Comparison of ENCODE assay signal across 9 mouse cellular contexts in the genomic region with DNA sequence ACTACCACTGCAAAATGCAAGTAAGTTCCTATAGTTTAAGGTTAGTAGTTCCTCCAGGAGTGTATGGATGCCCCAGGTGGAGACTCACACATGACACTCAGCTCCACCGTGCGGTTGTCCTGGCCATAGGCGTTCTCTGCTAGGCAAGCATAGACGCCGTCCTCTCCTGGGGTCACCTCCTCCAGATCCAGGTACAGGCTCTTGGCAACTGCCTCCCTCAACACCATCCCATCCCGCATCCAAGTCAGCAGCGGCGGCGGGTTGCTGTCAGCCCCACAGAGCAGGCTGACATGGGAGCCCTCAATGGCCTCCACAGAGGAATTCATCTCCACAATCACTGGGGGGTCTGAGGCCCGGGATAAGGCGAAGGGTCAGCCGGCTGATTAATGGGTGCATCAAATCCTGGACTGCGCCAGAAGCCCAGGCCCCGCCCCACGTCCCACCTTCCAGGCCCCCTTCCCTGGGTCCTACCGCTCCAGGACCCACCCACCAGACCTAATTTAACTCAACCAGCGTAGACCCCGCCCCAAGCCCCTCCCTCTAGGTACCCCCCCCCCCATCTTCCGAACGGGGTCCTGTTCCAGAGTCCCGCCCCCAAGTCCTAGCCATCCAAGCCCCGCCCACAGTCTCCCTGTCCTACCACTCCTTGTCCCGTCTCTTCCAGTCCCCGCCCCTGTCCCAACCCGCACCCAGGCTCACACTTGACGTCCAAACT. TPM values are rescaled to one million over a fixed set of nuclear protein-coding genes. Genes with fewer than 3 reads are reported as not detected.
DNase-seq lines count a peak whose midpoint lies in the region; ATAC-seq lines count a peak whose summit lies in the region.
"Had no signal": no experiment of that assay in that cellular context is flagged by ENCODE, and none has a peak within 500 bp of the region (broad histone marks: within the 10 kb centered on the region; RNA-seq: fewer than 3 reads in every experiment).

No protein-coding gene starts in this region.

- H3K27me3 ChIP-seq in heart, embryonic 10.5 days (ENCODE audit: insufficient read depth, poor library complexity, severe bottlenecking), result peaks cover 33% of the 10 kb centered on the region
- peaks cover 18% of the 10 kb centered on the region; the same call in 1 of the 2 replicates for H3K27me3 ChIP-seq in forebrain, embryonic 10.5 days (ENCODE audit: poor library complexity, severe bottlenecking)
- H3K27me3 ChIP-seq in limb, embryonic 11.5 days (ENCODE audit: control insufficient read depth, insufficient read depth, low read length), result no peaks in the 10 kb centered on the region
- no peaks in the 10 kb centered on the region for H3K27me3 ChIP-seq in midbrain, embryonic 11.5 days (ENCODE audit: control insufficient read depth, insufficient read depth, low read length)

- H3K4me3 ChIP-seq in heart, embryonic 10.5 days, result peak overlapping the region; percentile 45
- H3K4me3 ChIP-seq in forebrain, embryonic 10.5 days, result peak overlapping the region; percentile 49
- peak overlapping the region; percentile 23 for H3K4me3 ChIP-seq in limb, embryonic 11.5 days (ENCODE audit: low read depth, low read length)
- peak overlapping the region; percentile 23 for H3K4me3 ChIP-seq in midbrain, embryonic 11.5 days (ENCODE audit: low read depth, low read length)

- peak; percentile 79 for ATAC-seq in limb, embryonic 11.5 days (ENCODE audit: insufficient number of reproducible peaks, low FRiP score, low TSS enrichment, low read depth)
- peak; percentile 77 for ATAC-seq in midbrain, embryonic 11.5 days (ENCODE audit: low FRiP score)

- no peaks in the 10 kb centered on the region for H3K9me3 ChIP-seq in heart, embryonic 10.5 days
- no peaks in the 10 kb centered on the region for H3K9me3 ChIP-seq in forebrain, embryonic 10.5 days
- H3K9me3 ChIP-seq in limb, embryonic 11.5 days (ENCODE audit: control insufficient read depth, low read length), result no peaks in the 10 kb centered on the region
- H3K9me3 ChIP-seq in midbrain, embryonic 11.5 days (ENCODE audit: control insufficient read depth, low read length), result no peaks in the 10 kb centered on the region

- H3K4me1 ChIP-seq in heart, embryonic 10.5 days, result peaks cover 11% of the 10 kb centered on the region
- H3K4me1 ChIP-seq in forebrain, embryonic 10.5 days, result peaks cover 13% of the 10 kb centered on the region
- 0 out of 2 replicates have a peak, but pooled peaks cover 3% of the 10 kb centered on the region for H3K4me1 ChIP-seq in limb, embryonic 11.5 days (ENCODE audit: control insufficient read depth, insufficient read depth, low read length)
- 0 out of 2 replicates have a peak, but pooled peaks cover 5% of the 10 kb centered on the region for H3K4me1 ChIP-seq in midbrain, embryonic 11.5 days (ENCODE audit: control insufficient read depth, insufficient read depth, low read length)

- H3K9ac ChIP-seq in limb, embryonic 11.5 days (ENCODE audit: low read length), result no peak overlapping the region
- H3K9ac ChIP-seq in midbrain, embryonic 11.5 days (ENCODE audit: low read length), result peak overlapping the region; percentile 10; the same call in 1 of the 2 replicates

- intact Hi-C loops in left cerebral cortex, postnatal 25 days (cut with DNase I), result no loop called here

- H3K4me2 ChIP-seq in limb, embryonic 11.5 days (ENCODE audit: low read depth, severe bottlenecking), result peak overlapping the region; percentile 47
- peak overlapping the region; percentile 44 for H3K4me2 ChIP-seq in midbrain, embryonic 11.5 days

- DNase-seq in heart, embryonic 10.5 days (ENCODE audit: low spot score), result no peak
- no peak for DNase-seq in heart, postnatal 4 days
- DNase-seq in forebrain, embryonic 10.5 days (ENCODE audit: extremely low spot score, low spot score), result peak; percentile 60
- DNase-seq in limb, embryonic 11.5 days (ENCODE audit: low spot score), result peak; percentile 76
- DNase-seq in midbrain, embryonic 11.5 days (ENCODE audit: low spot score, missing footprints), result peak; percentile 90
- DNase-seq in urinary bladder, postnatal 25 days (ENCODE audit: low spot score), result no peak
- no peak for DNase-seq in left cerebral cortex, postnatal 25 days (ENCODE audit: low spot score in 2 of 2)
- no peak for DNase-seq in frontal cortex, postnatal 14 days (ENCODE audit: low spot score in 2 of 2)

- H3K27ac ChIP-seq in heart, embryonic 10.5 days, result no peak overlapping the region
- no peak overlapping the region for H3K27ac ChIP-seq in forebrain, embryonic 10.5 days
- H3K27ac ChIP-seq in limb, embryonic 11.5 days (replicated peaks; ENCODE audit: low read depth, low read length), result no peak overlapping the region
- no peak overlapping the region for H3K27ac ChIP-seq in midbrain, embryonic 11.5 days (ENCODE audit: low read depth, low read length)

- no peaks in the 10 kb centered on the region for H3K36me3 ChIP-seq in heart, embryonic 10.5 days
- H3K36me3 ChIP-seq in forebrain, embryonic 10.5 days (replicated peaks), result no peaks in the 10 kb centered on the region
- H3K36me3 ChIP-seq in limb, embryonic 11.5 days (ENCODE audit: control insufficient read depth, insufficient read depth, low read length), result no peaks in the 10 kb centered on the region
- H3K36me3 ChIP-seq in midbrain, embryonic 11.5 days (ENCODE audit: control insufficient read depth, insufficient read depth, low read length), result no peaks in the 10 kb centered on the region

- WGBS in heart, embryonic 10.5 days, result 4% methylated on average over 26 of the region's 26 CpGs
- WGBS in forebrain, embryonic 10.5 days, result under 1% methylated on average over 24 of the region's 26 CpGs
- WGBS in limb, embryonic 11.5 days, result 3% methylated on average over 24 of the region's 26 CpGs
- WGBS in midbrain, embryonic 11.5 days, result 2% methylated on average over 22 of the region's 26 CpGs

RNA-seq across cellular contexts. Expression of gene Mag, which starts 6.2 kb away (rescaled TPM):
- polyA plus RNA-seq in heart, embryonic 10.5 days (2016; fragmentation: Nextera tagmentation; extraction: Ambion mirVana), result 0.30 and 0.38 TPM in 2 replicates
- 1 to 10 TPM in 1 of 2 experiments, under 1 TPM in 1; 0.31 to 1.3 TPM for total RNA-seq in heart, postnatal 4 days (2021)
- 0.35 and 0.38 TPM in 2 replicates for polyA plus RNA-seq in forebrain, embryonic 10.5 days (2016; fragmentation: Nextera tagmentation; extraction: Ambion mirVana)
- 0.21 and 0.27 TPM in 2 replicates for polyA plus RNA-seq in limb, embryonic 11.5 days (2014; fragmentation: Nextera tagmentation; extraction: Ambion mirVana)
- 0.44 and 0.47 TPM in 2 replicates for polyA plus RNA-seq in midbrain, embryonic 11.5 days (2014; fragmentation: Nextera tagmentation; extraction: Ambion mirVana)
- 100 to 1,000 TPM; 152 to 176 TPM for total RNA-seq in left cerebral cortex, postnatal 25 days (2021)

RNA-seq across cellular contexts. Expression of gene Hamp2, which starts 16.0 kb away (rescaled TPM):
- polyA plus RNA-seq in heart, embryonic 10.5 days (2016; fragmentation: Nextera tagmentation; extraction: Ambion mirVana), result not detected in 2 replicates
- 1 to 10 TPM in 1 of 2 experiments, under 1 TPM in 1; 0.76 to 1.2 TPM for total RNA-seq in heart, postnatal 4 days (2021)
- not detected in 2 replicates for polyA plus RNA-seq in forebrain, embryonic 10.5 days (2016; fragmentation: Nextera tagmentation; extraction: Ambion mirVana)
- not detected in 2 replicates for polyA plus RNA-seq in limb, embryonic 11.5 days (2014; fragmentation: Nextera tagmentation; extraction: Ambion mirVana)
- not detected in 2 replicates for polyA plus RNA-seq in midbrain, embryonic 11.5 days (2014; fragmentation: Nextera tagmentation; extraction: Ambion mirVana)
- total RNA-seq in left cerebral cortex, postnatal 25 days (2021), result not detected
- total RNA-seq: left cerebral cortex, postnatal 10 days had no signal

RNA-seq across cellular contexts. Expression of gene Cd22, which starts 28.3 kb away (rescaled TPM):
- not detected in 2 replicates for polyA plus RNA-seq in heart, embryonic 10.5 days (2016; fragmentation: Nextera tagmentation; extraction: Ambion mirVana)
- 1 to 10 TPM in 1 of 2 experiments, under 1 TPM in 1; 0.09 to 1.2 TPM for total RNA-seq in heart, postnatal 4 days (2021)
- not detected in 2 replicates for polyA plus RNA-seq in forebrain, embryonic 10.5 days (2016; fragmentation: Nextera tagmentation; extraction: Ambion mirVana)
- 0.65 TPM in 1 of 2 replicates, not detected in the other for polyA plus RNA-seq in limb, embryonic 11.5 days (2014; fragmentation: Nextera tagmentation; extraction: Ambion mirVana)
- not detected in 2 replicates for polyA plus RNA-seq in midbrain, embryonic 11.5 days (2014; fragmentation: Nextera tagmentation; extraction: Ambion mirVana)
- total RNA-seq in left cerebral cortex, postnatal 25 days (2021), result not detected

RNA-seq across cellular contexts. Expression of gene Hamp, which starts 35.4 kb away (rescaled TPM):
- not detected in 2 replicates for polyA plus RNA-seq in heart, embryonic 10.5 days (2016; fragmentation: Nextera tagmentation; extraction: Ambion mirVana)
- 1 to 10 TPM; 1.6 to 1.9 TPM for total RNA-seq in heart, postnatal 4 days (2021)
- polyA plus RNA-seq in forebrain, embryonic 10.5 days (2016; fragmentation: Nextera tagmentation; extraction: Ambion mirVana), result not detected in 2 replicates
- not detected in 2 replicates for polyA plus RNA-seq in limb, embryonic 11.5 days (2014; fragmentation: Nextera tagmentation; extraction: Ambion mirVana)
- polyA plus RNA-seq in midbrain, embryonic 11.5 days (2014; fragmentation: Nextera tagmentation; extraction: Ambion mirVana), result 0.40 TPM in 1 of 2 replicates, not detected in the other
- not detected for total RNA-seq in left cerebral cortex, postnatal 25 days (2021)
- total RNA-seq: left cerebral cortex, postnatal 10 days had no signal

RNA-seq across cellular contexts. Expression of gene Ffar1, which starts 47.1 kb away (rescaled TPM):
- polyA plus RNA-seq in heart, embryonic 10.5 days (2016; fragmentation: Nextera tagmentation; extraction: Ambion mirVana), result not detected in 2 replicates
- total RNA-seq in heart, postnatal 4 days (2021), result not detected
- not detected in 2 replicates for polyA plus RNA-seq in forebrain, embryonic 10.5 days (2016; fragmentation: Nextera tagmentation; extraction: Ambion mirVana)
- not detected in 2 replicates for polyA plus RNA-seq in limb, embryonic 11.5 days (2014; fragmentation: Nextera tagmentation; extraction: Ambion mirVana)
- not detected in 2 replicates for polyA plus RNA-seq in midbrain, embryonic 11.5 days (2014; fragmentation: Nextera tagmentation; extraction: Ambion mirVana)
- not detected for total RNA-seq in left cerebral cortex, postnatal 25 days (2021)
- total RNA-seq: left cerebral cortex, postnatal 10 days had no signal

Comparison
In these comparisons a context has a peak if more than half of its experiments do, and no peak if none do; other contexts are left out.
1. DNase-seq: peak in forebrain, embryonic 10.5 days (single experiment), limb, embryonic 11.5 days (single experiment) and midbrain, embryonic 11.5 days (single experiment); none in heart, embryonic 10.5 days (single experiment), heart, postnatal 4 days (single experiment), urinary bladder, postnatal 25 days (single experiment), left cerebral cortex, postnatal 25 days (0 of 2) and frontal cortex, postnatal 14 days (0 of 2).
2. Peak in every context shown above with its lines, with median percentiles within 50 percentile points of each other: H3K4me3 ChIP-seq.